Mouse (Mus musculus): ENCODE data around the gene Pla2g1b. TPM values are rescaled to one million over a fixed set of nuclear protein-coding genes. Genes with fewer than 3 reads are reported as not detected.
A peak's percentile ranks its signal among the peaks of the same experiment; 100 is the strongest.

Pla2g1b gene
- total RNA-seq, 2 experiments from 2014 or later: not detected

DNA sequence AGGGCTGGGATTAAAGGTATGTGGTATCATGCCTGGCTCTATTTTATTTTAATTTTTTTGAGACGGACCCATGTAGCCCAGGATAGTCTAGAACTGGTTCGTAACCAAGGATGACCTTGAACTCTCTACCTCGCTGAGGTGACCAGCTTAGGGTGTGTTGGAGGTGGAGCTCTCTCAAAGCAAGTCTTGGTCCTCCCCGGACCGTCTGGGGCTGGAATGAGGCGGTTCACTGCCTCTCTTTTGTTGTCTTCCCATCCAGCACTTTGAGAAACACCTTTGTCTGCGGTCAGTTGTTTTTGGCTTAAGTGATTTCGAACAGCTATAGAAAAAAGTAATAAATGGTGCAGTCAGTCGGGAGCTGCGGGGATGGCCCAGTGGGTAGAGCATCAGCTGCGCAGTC lies 21.9 kb upstream of the Pla2g1b start:
- DNase-seq (ENCODE audit: low spot score in 2 of 2): no peak

- no peak for DNase-seq (ENCODE audit: low spot score in 2 of 2)
These were observed 19.0 kb upstream of the Pla2g1b start for GRCm38 (mm10) chr5:115447108-115447507.

GRCm38 (mm10) chr5:115449247-115449646 lies 16.8 kb upstream of the Pla2g1b start:
- DNase-seq (ENCODE audit: low spot score in 2 of 2): no peak

DNA sequence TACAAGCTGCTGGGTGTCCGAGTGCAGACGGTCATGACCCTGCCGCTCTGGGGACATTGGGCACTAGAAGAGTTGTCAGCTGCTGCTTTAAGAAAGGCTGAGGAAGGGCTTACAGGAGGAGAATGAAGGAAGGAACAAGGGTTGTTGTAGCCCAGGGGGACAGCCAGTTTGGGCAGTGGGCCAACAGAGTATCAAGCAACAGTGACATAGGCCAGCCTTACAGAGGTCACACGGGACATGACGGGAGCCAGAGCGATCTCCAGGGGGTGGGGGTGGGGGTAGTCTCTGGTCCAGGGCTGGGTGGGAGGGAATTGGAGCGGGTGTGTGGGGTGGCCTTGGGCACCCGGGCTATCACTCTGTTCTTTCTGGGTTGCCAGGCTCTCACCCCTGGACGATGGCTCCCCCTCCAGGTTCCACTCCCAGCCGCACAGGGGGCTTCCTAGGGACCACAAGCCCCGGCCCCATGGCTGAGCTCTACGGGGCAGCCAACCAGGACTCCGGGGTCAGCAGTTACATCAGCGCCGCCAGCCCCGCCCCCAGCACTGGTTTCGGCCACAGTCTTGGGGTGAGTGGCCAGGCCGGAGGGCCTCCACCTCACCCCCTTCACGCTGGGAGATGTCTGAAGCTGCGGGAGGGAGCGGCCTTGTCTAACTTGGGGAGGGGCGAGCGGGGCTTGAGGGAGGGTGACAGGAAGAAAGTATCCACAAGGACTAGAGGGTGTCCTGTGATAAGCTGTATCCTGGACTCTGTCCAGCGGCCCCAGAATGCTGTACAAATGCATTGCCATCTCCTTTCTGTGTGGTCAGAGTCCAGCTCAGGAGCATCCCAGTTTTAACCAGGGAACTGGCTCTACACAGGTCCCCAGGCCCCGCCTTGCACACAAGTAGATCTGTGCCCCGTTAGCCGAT lies 15.4 kb upstream of the Pla2g1b start:
- no peak for DNase-seq (ENCODE audit: low spot score in 2 of 2)

GRCm38 (mm10) chr5:115454422-115455090 lies 11.5 kb upstream of the Pla2g1b start:
- no peak for DNase-seq (ENCODE audit: low spot score in 2 of 2)

- DNase-seq (ENCODE audit: low spot score in 2 of 2): no peak
These were observed 10.2 kb upstream of the Pla2g1b start for GRCm38 (mm10) chr5:115455838-115456237.

GRCm38 (mm10) chr5:115458918-115459317 lies 7.1 kb upstream of the Pla2g1b start:
- DNase-seq (ENCODE audit: low spot score in 2 of 2): no peak

DNA sequence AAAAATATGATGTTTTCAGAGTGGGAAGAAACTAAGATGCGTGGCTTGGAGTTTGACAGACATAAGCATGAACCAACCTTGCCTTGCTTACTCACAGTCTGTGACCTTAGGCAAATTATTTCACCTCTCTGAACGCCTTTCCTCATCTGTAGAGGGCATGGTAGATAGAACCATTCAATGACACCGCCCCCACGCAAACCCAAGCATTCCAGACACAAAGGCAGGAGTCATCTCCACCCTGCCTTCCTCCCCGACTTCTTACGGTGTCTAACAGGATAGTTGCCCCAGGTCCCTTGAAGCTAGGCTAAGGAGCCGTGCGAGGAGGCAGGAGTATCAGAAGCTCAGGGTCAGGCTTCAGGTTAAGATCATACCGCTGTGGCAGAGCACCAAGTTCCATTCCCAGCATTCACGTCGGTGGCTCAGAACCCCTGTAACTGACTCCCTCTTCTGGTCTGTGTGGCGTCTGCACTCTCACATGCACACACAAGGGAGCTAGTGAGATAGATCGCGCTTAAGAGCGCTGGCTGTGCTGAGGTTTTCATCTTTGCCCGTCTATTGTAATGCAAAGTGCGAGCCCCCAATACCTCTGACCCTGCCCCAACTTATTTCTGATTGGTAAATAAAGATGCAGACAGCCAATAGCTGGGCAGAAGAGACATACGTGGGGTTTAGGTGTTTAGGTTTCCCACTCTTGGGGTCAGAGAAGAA lies 1.5 kb upstream of the Pla2g1b start:
- DNase-seq (ENCODE audit: low spot score in 2 of 2): no peak

- no peak for DNase-seq (ENCODE audit: low spot score in 2 of 2)
These were observed 3.7 kb downstream of the Pla2g1b start for GRCm38 (mm10) chr5:115469791-115470190.

GRCm38 (mm10) chr5:115470766-115471531 lies 4.9 kb downstream of the Pla2g1b start:
- peak in 1 of 2 experiments; percentile 56 for DNase-seq (ENCODE audit: low spot score in 2 of 2)

GRCm38 (mm10) chr5:115473191-115473590 lies 7.1 kb downstream of the Pla2g1b start:
- no peak for DNase-seq (ENCODE audit: low spot score in 2 of 2)

DNA sequence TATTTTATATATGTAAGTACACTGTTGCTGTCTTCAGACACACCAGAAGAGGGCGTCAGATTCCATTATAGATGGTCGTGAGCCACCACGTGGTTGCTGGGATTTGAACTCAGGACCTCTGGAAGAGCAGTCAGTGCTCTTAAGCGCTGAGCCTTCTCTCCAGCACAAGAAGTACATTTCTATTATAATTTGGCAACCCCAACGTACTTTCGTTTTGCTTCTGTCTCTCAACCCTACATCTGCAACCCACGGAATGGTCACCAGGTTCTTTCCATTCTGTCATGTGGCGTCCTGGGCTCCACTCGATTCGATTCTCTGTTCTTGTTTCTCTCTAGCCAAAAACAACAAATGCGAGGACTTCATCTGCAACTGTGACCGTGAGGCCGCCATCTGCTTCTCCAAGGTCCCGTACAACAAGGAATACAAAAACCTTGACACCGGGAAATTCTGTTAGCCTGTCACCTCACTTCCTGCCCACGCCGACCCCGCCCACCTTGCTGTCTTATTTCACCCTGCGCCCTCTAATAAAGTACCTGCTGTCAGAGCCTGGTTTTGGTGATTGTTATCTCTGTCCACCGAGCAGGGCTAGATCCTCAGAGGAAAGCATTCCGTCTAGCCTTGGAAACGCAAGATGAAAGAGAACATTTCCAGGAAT lies 8.2 kb downstream of the Pla2g1b start:
- no peak for DNase-seq (ENCODE audit: low spot score in 2 of 2)

- DNase-seq (ENCODE audit: low spot score in 2 of 2): peak in 1 of 2 experiments; percentile 63
These were observed 9.5 kb downstream of the Pla2g1b start for GRCm38 (mm10) chr5:115475337-115476106.

DNA sequence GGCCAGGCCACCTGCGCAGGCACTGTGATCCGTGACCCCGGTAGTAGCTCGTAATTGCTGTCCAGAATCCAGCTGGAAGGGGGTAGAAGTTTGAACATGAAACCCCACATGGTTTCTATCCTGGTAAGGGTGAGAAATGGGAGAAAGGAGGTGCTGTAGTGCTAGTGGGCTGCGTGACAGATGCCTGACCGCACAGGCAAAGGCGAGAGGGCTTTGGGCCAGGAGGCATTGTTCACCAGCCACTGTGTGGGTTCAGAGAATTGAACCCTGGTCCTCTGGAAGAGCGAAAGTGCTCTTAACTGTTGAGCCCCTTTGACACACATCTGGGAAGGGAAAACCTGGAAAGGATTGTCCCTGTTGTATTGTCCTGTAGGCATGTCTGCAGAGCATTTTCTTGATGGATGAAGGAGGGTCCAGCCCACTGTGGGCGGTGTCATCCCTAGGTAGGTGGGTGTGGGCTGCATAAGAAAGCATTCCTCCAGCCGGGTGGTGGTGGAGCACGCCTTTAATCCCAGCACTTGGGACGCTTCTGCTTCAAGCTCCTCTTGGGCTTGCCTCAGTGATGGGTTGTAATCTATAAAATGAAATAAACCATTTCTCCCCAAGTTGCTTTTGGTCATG lies 10.2 kb downstream of the Pla2g1b start:
- DNase-seq (ENCODE audit: low spot score in 2 of 2): no peak

- no peak for DNase-seq (ENCODE audit: low spot score in 2 of 2)
These were observed 13.5 kb downstream of the Pla2g1b start for GRCm38 (mm10) chr5:115479561-115479960.

DNA sequence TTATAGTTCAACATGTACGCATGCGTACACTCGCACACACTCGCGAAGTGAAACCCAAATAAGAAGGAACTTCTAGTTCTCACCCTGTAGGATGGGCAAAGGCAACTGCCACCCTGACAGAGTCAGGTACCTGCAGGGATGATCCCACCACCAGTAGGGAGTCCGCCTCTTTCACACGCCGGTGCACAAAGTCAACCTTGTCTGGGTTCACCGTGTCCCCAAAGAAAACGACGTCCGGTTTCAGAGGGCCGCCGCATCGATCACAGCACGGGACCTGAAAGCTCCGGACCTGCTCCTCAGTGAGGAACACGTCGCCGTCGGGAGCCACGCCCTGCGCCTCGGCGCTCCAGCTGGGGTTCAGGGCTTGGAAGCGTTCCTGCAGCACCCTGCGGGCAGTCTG lies 14.0 kb downstream of the Pla2g1b start:
- DNase-seq (ENCODE audit: low spot score in 2 of 2): no peak

- no peak for DNase-seq (ENCODE audit: low spot score in 2 of 2)
These were observed 16.6 kb downstream of the Pla2g1b start for GRCm38 (mm10) chr5:115482390-115483265.

DNA sequence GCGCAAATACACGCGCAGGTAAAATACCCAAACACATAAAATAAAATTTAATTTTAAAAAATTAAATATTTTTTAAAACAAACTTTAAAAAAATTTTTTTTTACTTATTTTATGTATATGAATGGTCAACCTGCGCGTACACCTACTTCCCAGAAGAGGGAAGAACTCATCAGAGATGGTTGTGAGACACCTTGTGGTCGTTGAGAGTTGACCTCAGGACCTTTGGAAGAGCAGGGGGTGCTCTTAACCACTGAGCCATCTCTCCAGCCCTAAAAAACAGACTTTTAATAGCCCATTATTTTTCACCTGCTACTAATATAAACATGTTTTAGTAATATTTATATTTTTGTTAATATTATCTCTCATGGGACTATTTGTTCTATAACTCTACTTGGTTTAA lies 17.3 kb downstream of the Pla2g1b start:
- DNase-seq (ENCODE audit: low spot score in 2 of 2): no peak

All from layer of hippocampus, postnatal 14 days (tissue).